Mouse (Mus musculus): Measurements from ENCODE around the gene Abca13.

Gene Abca13

GRCm38 (mm10) chr11:9531715-9532114 lies 340.0 kb downstream of the Abca13 start:
- DNase-seq (ENCODE audit: low read depth, low spot score), result no peak

DNA sequence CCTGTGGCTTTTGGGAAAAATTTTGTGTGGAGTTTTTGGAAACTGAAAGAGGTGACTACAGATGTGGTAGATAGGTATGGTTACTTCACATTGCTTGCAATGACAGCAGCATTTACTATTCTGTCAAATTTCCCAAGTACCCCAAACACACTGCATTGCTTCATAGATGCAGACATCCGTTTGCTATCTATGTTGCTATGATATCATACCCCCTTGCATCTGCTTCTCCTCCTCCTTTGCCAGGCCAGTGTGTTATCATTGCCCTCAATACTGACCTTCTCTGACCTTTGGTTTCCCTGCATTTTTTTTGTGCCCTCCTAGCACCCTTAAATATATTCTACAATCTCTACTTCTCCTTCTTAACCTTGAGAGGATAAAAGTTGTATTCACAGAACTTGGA lies 341.4 kb downstream of the Abca13 start:
- DNase-seq (ENCODE audit: low read depth, low spot score), result no peak

DNA sequence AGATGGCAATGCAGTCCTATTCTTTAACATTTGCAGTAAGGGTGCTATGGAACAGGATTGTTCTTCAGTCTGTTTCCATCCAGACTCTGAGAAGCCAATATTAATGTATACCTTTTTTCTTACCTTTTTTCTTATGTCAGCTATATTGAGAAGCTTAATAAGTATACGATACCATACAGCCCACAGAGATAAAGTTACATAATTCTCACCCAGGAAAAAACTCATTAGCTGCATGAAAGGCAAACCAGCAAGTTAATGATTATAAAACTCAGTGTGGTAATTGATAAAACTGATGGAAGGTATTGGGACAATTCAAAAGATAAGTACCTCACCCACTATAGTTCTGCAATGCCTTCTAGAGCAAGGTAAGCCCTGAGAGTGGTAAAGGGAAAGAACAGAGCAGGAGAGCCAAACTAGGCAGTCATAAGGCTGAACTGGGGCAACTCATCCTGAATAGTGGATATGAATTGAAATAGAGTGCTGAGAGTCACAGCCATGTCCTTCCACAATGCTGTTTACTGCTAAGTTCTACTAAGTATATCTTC lies 342.0 kb downstream of the Abca13 start:
- no peak for DNase-seq (ENCODE audit: low read depth, low spot score)

GRCm38 (mm10) chr11:9536811-9537210 lies 345.1 kb downstream of the Abca13 start:
- no peak for DNase-seq (ENCODE audit: low read depth, low spot score)

DNA sequence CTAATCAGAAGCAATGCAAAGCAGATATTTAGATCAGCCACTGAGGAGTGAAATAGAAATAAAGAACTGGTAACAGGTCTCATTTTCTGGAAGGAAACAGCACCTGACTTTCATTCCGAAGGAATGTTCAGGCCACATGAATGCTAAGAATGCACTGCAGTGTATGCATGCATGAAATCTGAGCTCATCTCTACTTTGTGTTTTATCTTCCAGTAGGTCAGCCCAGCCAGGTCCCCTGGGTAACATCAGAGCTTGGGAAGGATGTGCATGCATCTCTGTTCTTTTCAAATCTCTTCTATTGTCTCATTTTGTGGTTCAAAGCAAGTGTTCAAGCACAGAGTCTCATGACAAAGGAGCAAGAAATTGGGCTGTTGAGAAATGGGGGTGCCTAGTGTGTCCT lies 346.6 kb downstream of the Abca13 start:
- peak; percentile 23 for DNase-seq (ENCODE audit: low read depth, low spot score)

DNA sequence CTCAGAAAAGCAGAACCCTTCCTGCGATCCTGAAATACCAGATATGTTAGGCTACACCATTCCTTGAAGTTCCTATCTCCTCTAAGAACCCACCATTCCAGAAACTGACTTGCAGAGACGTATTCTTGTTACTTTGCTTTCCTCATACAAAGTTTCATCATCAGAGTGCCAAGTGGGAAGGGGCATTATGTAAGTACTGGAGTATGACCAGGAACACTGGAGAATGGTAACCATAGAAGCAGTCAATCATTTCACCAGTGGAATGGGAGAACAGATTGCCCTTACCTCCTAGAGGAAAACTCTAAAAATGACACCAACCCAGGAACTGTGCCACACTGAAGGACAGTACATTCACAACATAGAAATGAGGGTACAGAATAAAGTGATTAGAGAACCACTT lies 368.3 kb downstream of the Abca13 start:
- DNase-seq (ENCODE audit: low read depth, low spot score), result no peak

GRCm38 (mm10) chr11:9568302-9568701 lies 376.6 kb downstream of the Abca13 start:
- DNase-seq (ENCODE audit: low read depth, low spot score), result no peak

DNA sequence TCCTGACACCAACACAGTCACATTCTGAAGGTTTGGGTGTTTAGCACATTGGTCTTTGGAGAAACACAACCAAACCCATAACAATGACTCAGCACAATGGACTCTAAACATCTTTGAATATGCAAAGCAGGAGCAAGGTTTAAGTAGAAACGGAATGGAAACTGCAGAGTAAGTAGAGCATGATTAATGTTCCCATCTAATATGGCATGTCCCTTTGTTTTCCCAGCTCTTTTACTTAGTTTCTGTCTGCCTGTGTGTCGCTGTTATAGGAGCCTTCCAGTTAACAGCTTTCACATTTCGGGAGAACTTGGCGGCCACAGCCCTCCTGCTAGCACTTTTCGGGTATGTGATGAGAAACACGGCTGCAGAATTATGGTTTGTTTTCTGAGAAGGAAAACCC lies 378.6 kb downstream of the Abca13 start:
- DNase-seq (ENCODE audit: low read depth, low spot score), result no peak

DNA sequence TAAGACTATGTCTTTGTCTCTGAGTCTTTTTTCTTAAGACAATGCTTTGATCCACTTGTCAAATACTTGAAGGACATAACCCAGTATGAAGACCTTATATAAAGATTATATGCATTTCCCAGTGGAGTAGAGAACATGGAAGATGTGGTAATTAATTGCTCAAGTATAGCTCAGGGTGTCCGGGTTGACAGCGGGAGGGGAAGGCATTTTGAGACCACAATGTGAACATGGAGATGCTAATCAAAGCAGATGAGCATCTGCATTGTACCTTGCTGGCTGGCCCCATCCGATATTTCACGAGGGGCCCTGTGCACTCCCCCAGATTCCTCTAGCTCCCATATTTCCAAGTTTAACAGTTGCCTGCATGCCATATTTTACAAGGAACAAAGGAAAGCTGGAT lies 383.2 kb downstream of the Abca13 start:
- DNase-seq (ENCODE audit: low read depth, low spot score), result no peak

- DNase-seq (ENCODE audit: low read depth, low spot score), result no peak
Measured at GRCm38 (mm10) chr11:9591757-9592316, 400.1 kb downstream of the Abca13 start.

DNA sequence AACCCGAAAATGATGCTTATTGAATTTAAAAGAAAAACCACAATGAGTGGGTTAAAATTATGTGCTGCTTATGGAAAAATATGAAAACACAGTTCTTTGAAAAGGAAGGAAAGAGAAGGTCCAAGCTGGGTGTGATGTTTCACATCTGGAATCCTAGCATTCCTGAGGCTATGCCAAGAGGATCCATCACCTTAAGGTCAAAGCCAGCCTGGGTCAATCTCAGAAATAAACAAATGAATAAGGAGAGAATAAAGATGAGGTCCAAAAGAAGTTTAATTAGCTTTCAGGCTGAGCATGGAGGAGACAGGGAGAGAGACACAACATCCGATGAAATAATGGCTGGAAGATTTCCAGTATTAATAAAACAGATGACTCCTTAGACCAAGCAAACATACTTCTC lies 405.6 kb downstream of the Abca13 start:
- DNase-seq (ENCODE audit: low read depth, low spot score), result no peak

DNA sequence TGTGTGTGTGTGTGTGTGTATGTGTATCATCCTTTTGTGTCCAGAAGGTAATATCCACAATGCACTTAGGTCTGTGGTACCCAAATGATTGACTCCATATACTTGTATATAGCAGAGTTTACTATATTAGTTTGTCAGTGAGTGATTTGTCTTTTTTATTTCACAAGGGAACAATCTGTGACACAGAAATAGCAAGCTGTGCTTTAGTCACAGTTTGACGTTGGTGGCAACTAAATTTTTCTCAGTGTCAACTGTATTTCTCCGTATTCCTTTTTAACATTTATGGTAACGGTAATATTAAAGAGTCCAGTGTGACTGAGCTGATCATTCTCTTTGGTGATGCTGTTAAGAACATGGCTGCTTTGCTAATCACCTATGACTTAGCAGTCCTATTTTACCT lies 409.4 kb downstream of the Abca13 start:
- no peak for DNase-seq (ENCODE audit: low read depth, low spot score)

DNA sequence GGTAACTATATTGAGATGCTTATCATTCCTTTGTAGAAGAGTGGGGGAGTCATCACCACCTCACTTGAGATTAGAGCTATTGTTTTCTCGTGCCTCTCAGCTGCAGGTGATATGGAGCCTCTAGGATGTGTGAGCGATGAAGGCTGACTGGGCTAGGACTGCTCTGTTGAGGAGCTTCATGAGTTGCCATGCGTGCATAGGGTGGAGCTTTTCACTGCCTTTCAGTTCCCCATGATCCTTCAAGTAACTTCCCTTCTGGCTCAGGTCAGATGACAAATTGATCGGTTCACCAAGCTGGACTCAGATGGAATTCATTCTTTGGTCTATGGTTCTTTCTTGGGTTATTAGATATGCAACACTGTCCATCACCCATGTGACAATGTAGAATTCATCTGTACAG lies 410.4 kb downstream of the Abca13 start:
- no peak for DNase-seq (ENCODE audit: low read depth, low spot score)

DNA sequence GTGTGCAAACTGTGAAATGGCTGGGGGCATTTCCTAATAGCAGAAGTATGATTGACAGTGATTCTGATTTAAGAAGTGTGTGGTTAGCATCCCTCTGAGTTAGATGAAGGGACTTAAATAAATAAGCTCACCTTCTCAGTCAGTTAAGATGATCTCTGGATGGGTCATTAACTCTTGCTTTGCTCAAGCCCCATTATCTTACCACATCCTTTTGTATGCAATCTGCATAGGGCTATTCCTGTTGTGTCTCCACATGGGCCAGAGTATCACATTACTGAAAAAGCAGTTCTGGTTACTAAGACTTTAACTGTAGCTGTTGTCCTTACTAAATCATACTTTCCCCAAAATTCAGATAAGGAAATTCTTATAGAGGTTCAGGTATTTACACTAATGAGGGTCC lies 416.5 kb downstream of the Abca13 start:
- no peak for DNase-seq (ENCODE audit: low read depth, low spot score)

DNA sequence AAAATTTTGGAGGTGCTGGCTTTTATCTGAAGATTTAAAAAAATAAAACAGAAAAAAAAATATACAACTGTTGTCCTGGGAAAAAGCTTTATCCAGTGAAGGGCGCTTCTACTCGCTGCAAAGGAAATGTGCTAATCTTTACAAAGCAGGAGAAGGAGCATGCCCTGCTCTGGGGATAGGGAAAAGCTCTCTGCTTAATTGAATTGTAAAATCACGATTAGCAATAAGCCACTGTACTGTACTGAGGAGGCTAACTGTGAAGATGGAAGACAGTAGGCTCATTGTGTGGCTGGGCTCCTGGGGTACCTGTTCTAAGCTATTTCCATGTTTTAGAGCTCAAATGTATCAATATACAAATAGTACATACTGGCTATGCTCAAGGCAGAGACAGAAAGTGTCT lies 417.3 kb downstream of the Abca13 start:
- DNase-seq (ENCODE audit: low read depth, low spot score), result no peak

- DNase-seq (ENCODE audit: low read depth, low spot score), result no peak
Measured at GRCm38 (mm10) chr11:9616133-9616532, 424.4 kb downstream of the Abca13 start.

- no peak for DNase-seq (ENCODE audit: low read depth, low spot score)
Measured at GRCm38 (mm10) chr11:9616665-9617064, 424.9 kb downstream of the Abca13 start.

GRCm38 (mm10) chr11:9619986-9620385 lies 428.2 kb downstream of the Abca13 start:
- DNase-seq (ENCODE audit: low read depth, low spot score), result no peak

DNA sequence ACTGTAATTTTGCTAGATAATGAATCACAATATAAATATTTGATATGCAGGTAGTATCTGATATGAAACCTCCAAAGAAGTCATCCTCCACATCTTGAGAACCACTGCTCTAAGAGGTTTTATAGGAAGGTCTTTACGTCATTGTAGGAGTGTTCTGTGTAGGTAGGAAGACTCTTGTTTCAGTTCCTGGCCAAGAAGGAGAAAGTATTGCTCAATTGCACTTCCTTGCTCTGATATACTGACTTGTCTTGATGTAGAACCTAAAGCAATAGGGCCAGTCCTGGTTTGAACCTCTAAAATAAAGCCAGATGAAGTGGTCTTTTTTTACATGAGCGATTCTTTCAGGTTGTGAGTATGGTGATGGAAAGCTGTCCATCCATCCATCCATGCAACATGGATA lies 431.1 kb downstream of the Abca13 start:
- DNase-seq (ENCODE audit: low read depth, low spot score), result no peak

DNA sequence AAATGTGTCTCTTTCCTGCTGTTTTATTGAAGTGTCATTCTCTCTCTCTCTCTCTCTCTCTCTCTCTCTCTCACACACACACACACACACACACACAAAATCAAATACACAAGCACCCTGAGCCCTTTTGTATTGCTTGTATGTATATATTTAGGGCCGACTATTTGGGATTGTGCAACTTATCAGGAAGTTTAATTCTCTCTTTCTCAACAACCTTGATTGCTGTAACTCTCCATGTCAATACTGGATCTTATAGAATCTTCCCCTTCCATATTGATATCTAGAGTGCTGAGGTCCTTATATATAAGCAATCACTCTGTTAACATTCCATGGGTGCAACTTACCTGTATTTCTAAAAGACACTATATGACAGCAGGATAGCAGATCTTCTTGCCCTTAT lies 433.0 kb downstream of the Abca13 start:
- no peak for DNase-seq (ENCODE audit: low read depth, low spot score)

- DNase-seq (ENCODE audit: low read depth, low spot score), result no peak
Measured at GRCm38 (mm10) chr11:9625812-9626211, 434.1 kb downstream of the Abca13 start.

DNA sequence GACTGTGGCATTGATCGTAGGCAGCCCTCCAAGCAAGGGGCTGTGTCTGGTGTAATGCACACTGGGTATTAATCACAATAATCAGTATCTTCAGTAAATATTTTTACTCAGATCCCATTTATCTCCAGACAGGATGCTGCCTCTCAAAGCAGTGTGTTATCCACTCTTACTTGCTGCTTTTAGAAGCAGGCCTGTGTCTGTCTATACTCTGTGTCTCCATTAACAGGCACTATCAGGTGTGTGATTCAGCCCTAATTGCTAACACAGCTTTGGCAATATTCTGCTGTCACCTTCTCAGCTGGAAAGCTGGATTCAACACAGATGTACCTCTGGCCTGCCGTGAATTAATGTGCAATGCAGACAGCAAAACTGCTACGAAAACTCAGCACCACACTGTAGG lies 455.5 kb downstream of the Abca13 start:
- DNase-seq (ENCODE audit: low read depth, low spot score), result no peak

DNA sequence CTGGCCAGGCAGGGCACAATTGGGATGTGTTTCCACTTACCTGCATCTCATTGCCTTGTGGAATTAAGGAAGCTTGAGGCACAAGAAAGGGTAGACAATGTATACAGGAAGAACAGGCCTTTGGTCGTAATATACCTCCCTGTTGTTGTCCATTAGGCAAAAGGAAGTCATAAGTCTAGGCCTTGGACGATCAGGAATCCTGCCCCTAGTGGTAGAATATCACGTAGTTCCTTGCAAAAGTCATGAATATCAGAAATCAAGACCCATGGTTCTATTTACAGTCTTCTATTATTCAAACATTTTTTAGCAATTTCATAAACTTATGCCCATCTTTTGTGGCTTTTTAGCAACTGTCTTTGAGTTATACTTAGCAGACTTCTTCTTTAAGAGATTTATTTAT lies 456.2 kb downstream of the Abca13 start:
- peak; percentile 1 for DNase-seq (ENCODE audit: low read depth, low spot score)

- no peak for DNase-seq (ENCODE audit: low read depth, low spot score)
Measured at GRCm38 (mm10) chr11:9666648-9667255, 475.0 kb downstream of the Abca13 start.

Data from embryo, embryonic 11.5 days (tissue).